Mouse (Mus musculus) intestine, postnatal 0 days (tissue): ENCODE measurements around the gene Ggct. TPM values are rescaled to one million over a fixed set of nuclear protein-coding genes. Genes with fewer than 3 reads are reported as not detected.
A peak's percentile ranks its signal among the peaks of the same experiment; 100 is the strongest.

Experiments used
- ATAC-seq: fragments of 200-750 bp; cut with Nextera tagmentation; 2 replicates; pipeline ENCODE4 v1.8.0; 2017; ENCODE audit warnings: mild to moderate bottlenecking, moderate TSS enrichment, moderate library complexity
- H3K27ac ChIP-seq: fragments of 300-500 bp; sonication (generic); 2 replicates; pipeline ENCODE4 v1.5.1; 2014; ENCODE audit warnings: mild to moderate bottlenecking, low read depth, low read length, moderate library complexity
- H3K27me3 ChIP-seq: fragments of 300-500 bp; sonication (generic); replicated peaks from 2 replicates; pipeline ENCODE4 v1.6.1; 2014; ENCODE audit warnings: low read length, mixed read lengths; ENCODE audit not compliant: control insufficient read depth, insufficient read depth
- H3K36me3 ChIP-seq: fragments of 300-500 bp; sonication (generic); 2 replicates; pipeline ENCODE4 v1.6.1; 2014; ENCODE audit warnings: mild to moderate bottlenecking, moderate library complexity; ENCODE audit not compliant: control insufficient read depth, insufficient read depth
- H3K4me1 ChIP-seq: fragments of 300-500 bp; sonication (generic); replicated peaks from 2 replicates; pipeline ENCODE4 v1.6.1; 2014; ENCODE audit warnings: antibody characterized with exemption, low read length, mixed read lengths; ENCODE audit not compliant: control insufficient read depth, insufficient read depth
- H3K4me2 ChIP-seq: fragments of 300-500 bp; sonication (generic); replicated peaks from 2 replicates; pipeline ENCODE4 v1.6.1; 2014; ENCODE audit warnings: low read depth, mild to moderate bottlenecking, moderate library complexity
- H3K4me3 ChIP-seq: fragments of 300-500 bp; sonication (generic); 2 replicates; pipeline ENCODE4 v1.5.1; 2014; ENCODE audit warnings: low read depth, low read length
- H3K9ac ChIP-seq: fragments of 300-500 bp; sonication (generic); 2 replicates; pipeline ENCODE4 v1.6.1; 2014; ENCODE audit warnings: mild to moderate bottlenecking, low read depth, low read length
- H3K9me3 ChIP-seq: fragments of 300-500 bp; sonication (generic); 2 replicates; pipeline ENCODE4 v1.6.1; 2016; ENCODE audit warnings: mixed run types; ENCODE audit not compliant: control insufficient read depth
- CTCF ChIP-seq: sonication (generic); IDR thresholded peaks from 2 replicates; pipeline ENCODE4 v1.5.1; 2016; ENCODE audit warnings: low read depth, mild to moderate bottlenecking, control low read depth, antibody characterized with exemption, moderate library complexity
- WGBS: fragments of 180-500 bp; shearing (Covaris S2); extraction: QIAGEN DNeasy Blood & Tissue Kit; methylation state at CpG from one replicate; pipeline ENCODE4 v1.1.7; 2014; 5-methylcytosine and 5-hydroxymethylcytosine counted together
- polyA plus RNA-seq: library from polyadenylated mRNA; unstranded; fragments of >200 nt; fragmentation: Nextera tagmentation; extraction: Ambion mirVana; gene quantifications from 2 replicates; pipeline ENCODE4 v1.2.1, GENCODE M21; 2015

Ggct gene
- polyA plus RNA-seq, 1 experiment from 2014 or later = 25.5 TPM

DNA sequence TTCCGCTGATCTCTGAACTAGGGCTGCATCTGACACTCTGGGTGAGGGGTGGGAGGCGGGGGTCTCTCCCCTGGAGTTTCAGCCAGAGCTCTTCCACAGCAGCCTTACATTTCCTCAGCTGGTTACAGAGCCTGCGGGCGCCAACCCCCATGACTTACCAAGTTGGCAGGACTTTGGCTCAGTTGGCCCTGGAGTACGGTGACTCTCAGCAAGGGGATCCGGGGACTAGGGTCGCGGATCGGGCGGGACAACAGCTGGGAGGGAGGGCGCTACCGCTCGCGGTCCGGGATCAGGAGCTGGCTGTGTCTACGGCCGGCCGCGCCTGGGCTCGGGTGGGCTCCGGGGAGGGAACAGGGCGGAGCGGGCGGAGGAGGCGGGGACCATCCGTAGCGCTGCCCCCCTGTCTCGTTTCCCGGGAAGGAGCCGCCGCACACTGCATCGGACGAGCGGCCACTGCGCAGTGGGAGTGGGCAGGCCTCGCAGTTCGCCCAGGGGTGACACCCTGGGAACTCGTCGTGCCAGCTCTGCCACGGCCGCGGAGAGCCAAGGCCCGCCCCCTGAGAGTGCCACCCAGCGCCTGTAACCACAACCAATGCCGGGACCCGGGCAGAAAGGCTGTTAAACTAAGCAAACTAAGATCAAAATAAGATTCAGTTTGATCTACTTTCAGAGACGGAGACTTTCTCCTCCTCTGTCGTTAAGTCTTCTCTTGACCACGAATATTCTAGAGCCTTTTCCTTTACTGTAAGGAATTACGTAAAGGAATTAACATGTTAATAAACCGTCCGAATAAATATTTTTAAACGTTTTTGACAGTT is 20.4 kb downstream of the Ggct start, which contains the start of gene Nod1:
Gene Nod1, minus strand, starts transcription at position 502 of the 818 bp plus-strand sequence.
- ATAC-seq = peak; percentile 80
- peak within 1 kb of the TSS; percentile 94 for H3K4me2 ChIP-seq
- H3K36me3 ChIP-seq = no peaks in the 10 kb centered on the region
- peak within 1 kb of the TSS; percentile 73 for H3K27ac ChIP-seq
- H3K9ac ChIP-seq = peak within 1 kb of the TSS; percentile 74
- peak within 1 kb of the TSS; percentile 68 for H3K4me3 ChIP-seq
- H3K4me1 ChIP-seq = no peaks in the 10 kb centered on the region
- 2% methylated on average over 50 of the region's 53 CpGs for WGBS
- no peaks in the 10 kb centered on the region for H3K9me3 ChIP-seq
- no peak; the same call in 1 of the 2 replicates for TF ChIP-seq CTCF
- H3K27me3 ChIP-seq = no peaks in the 10 kb centered on the region

DNA sequence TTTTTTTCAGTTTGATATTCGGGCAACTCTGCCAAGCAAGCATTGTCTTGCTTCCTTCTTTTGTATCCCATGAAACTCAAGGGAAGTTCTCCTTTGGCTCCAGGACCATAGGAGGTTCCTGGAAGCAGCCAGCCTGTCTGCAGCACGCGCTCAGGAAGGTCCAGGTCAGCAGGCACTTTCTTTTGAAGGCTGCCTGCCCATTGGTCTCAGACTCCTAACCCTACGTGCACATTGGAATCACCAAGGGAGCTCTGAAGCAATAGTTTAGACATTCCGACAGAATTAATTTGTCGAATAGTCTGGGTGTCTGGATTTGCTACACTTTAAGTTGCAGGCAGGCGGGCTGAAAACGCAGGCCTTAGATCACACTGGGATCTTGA is 21.0 kb downstream of the Ggct start:
- Histone ChIP-seq H3K9ac (peak overlapping the region; percentile 74; the same call in 1 of the 2 replicates), H3K4me3 (peak overlapping the region; percentile 68), H3K4me2 (peak overlapping the region; percentile 94), H3K36me3 (no peaks in the 10 kb centered on the region), H3K9me3 (no peaks in the 10 kb centered on the region), H3K4me1 (no peaks in the 10 kb centered on the region), H3K27me3 (no peaks in the 10 kb centered on the region), H3K27ac (peak overlapping the region; percentile 73)
- peak; percentile 14; the same call in 1 of the 2 replicates for ATAC-seq
- WGBS = 26% methylated on average over 8 of the region's 8 CpGs
- TF ChIP-seq CTCF = no peak

DNA sequence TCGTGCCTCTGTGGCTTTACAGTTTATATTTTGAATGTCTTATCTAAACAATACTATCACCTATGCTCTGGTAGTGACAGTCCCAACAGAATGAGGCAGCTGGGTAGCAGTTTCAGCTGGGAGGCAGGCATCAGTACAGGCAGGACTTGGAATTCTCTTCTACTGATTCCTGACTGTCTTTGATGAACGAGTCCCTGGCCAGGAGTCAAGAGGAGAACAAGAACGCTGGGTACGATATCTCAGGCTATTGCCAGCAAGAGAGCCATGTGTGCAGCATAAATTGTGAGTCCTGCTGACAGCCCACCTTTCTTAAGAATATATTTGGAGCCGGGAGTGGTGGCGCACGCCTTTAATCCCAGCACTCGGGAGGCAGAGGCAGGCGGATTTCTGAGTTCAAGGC is 22.2 kb downstream of the Ggct start:
- ATAC-seq = no peak
- Histone ChIP-seq H3K4me1 (no peaks in the 10 kb centered on the region), H3K27ac (no peak overlapping the region), H3K4me2 (no peak overlapping the region), H3K4me3 (no peak overlapping the region), H3K9ac (no peak overlapping the region), H3K27me3 (no peaks in the 10 kb centered on the region), H3K9me3 (no peaks in the 10 kb centered on the region), H3K36me3 (no peaks in the 10 kb centered on the region)
- no peak for TF ChIP-seq CTCF
- WGBS = 69% methylated on average over 9 of the region's 9 CpGs

DNA sequence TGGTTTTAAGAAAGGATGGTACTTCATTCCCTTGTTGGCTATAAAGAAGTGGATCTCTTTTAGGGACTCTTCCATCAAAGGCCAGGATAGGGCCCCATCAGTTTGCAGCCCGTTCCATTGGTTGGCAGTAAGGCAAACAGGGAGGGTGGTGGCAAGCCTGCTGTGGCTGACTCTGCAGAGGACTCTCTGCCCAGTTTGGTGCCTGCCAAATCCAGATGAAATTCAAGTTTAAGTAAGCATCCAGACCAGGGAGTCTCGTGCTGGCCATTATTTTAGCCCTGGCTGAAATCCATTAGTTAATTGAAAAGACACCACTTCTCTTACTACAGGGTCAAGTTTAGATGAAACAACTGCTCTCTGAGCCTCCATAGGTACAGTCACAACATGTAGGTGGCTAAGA is 22.9 kb downstream of the Ggct start:
- H3K36me3 ChIP-seq = no peaks in the 10 kb centered on the region
- no peak overlapping the region for H3K4me3 ChIP-seq
- H3K9me3 ChIP-seq = no peaks in the 10 kb centered on the region
- TF ChIP-seq CTCF = no peak
- no peak overlapping the region for H3K9ac ChIP-seq
- H3K4me1 ChIP-seq = no peaks in the 10 kb centered on the region
- no peak overlapping the region for H3K4me2 ChIP-seq
- no peak overlapping the region for H3K27ac ChIP-seq
- no peak for ATAC-seq
- 87% methylated on average over 2 of the region's 2 CpGs for WGBS
- no peaks in the 10 kb centered on the region for H3K27me3 ChIP-seq

DNA sequence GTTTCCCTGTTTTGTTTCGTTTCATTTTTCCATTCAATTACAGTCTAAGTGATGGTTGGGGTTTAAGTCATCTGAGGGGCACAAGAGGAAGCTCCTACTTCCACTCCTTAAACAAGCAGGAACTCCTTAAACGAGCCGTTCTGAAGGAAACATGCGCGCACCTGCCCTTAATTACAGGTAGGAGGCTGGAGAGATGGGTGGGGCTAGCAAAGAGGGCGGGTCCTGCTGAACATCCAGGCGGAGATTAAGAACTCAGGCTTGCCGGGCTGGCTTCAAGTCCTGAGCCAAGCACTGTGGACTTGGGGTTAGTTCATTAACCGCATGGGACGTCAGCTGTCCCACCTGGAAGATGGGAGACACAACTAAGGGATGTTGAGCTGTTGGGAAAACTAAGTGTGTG is 25.2 kb downstream of the Ggct start:
- no peaks in the 10 kb centered on the region for H3K4me1 ChIP-seq
- no peaks in the 10 kb centered on the region for H3K9me3 ChIP-seq
- peak overlapping the region; percentile 42 for H3K4me2 ChIP-seq
- no peaks in the 10 kb centered on the region for H3K36me3 ChIP-seq
- 22% methylated on average over 10 of the region's 10 CpGs for WGBS
- H3K9ac ChIP-seq = no peak overlapping the region; the same call in 1 of the 2 replicates
- H3K4me3 ChIP-seq = no peak overlapping the region
- no peak overlapping the region for H3K27ac ChIP-seq
- no peak for TF ChIP-seq CTCF
- peak; percentile 57 for ATAC-seq
- H3K27me3 ChIP-seq = no peaks in the 10 kb centered on the region

DNA sequence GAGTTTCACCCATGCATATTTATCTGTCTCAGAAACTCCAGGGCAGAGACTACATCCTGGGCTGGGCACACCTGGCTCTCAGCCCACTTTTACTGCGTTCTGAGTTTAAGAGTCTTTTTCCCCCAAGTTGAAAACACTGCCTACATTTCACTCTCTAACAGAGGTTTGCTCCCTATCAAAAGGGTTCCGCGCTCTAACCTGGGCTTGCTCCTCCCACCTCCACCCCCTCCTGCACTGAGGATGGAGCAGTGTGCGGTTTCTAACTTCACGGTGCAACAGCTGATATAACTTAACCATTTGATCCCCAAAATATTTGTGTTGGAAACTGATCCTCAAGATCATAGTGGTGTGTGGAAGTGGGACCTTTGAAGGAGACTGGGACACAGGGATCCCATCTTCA is 27.5 kb downstream of the Ggct start:
- H3K4me3 ChIP-seq = no peak overlapping the region
- no peak for ATAC-seq
- H3K9ac ChIP-seq = no peak overlapping the region
- no peak for TF ChIP-seq CTCF
- H3K4me1 ChIP-seq = no peaks in the 10 kb centered on the region
- no peaks in the 10 kb centered on the region for H3K36me3 ChIP-seq
- H3K9me3 ChIP-seq = no peaks in the 10 kb centered on the region
- H3K27me3 ChIP-seq = no peaks in the 10 kb centered on the region
- H3K4me2 ChIP-seq = no peak overlapping the region
- no peak overlapping the region for H3K27ac ChIP-seq
- 43% methylated on average over 5 of the region's 5 CpGs for WGBS
